Mouse (Mus musculus) lung, embryonic 14.5 days (tissue): ENCODE results near the gene Bckdha. TPM values are rescaled to one million over a fixed set of nuclear protein-coding genes. Genes with fewer than 3 reads are reported as not detected.

Source experiments
- ATAC-seq: fragments of 200-750 bp; cut with Nextera tagmentation; 2 replicates; pipeline ENCODE4 v1.8.0; 2017; ENCODE audit warnings: mild to moderate bottlenecking, moderate TSS enrichment, moderate library complexity; ENCODE audit not compliant: insufficient read depth
- DNase-seq: peaks from one replicate; pipeline ENCODE4 v3.0.0-alpha.2; 2015
- H3K27ac ChIP-seq: fragments of 300-500 bp; sonication (generic); 2 replicates; pipeline ENCODE4 v1.5.1; 2014; ENCODE audit warnings: low read depth, mild to moderate bottlenecking, moderate library complexity
- H3K27me3 ChIP-seq: fragments of 300-500 bp; sonication (generic); 2 replicates; pipeline ENCODE4 v1.6.1; 2014; ENCODE audit warnings: low read length, control low read depth; ENCODE audit not compliant: insufficient read depth
- H3K36me3 ChIP-seq: fragments of 300-500 bp; sonication (generic); 2 replicates; pipeline ENCODE4 v1.6.1; 2014; ENCODE audit warnings: control low read depth; ENCODE audit not compliant: insufficient read depth
- H3K4me1 ChIP-seq: fragments of 300-500 bp; sonication (generic); 2 replicates; pipeline ENCODE4 v1.6.1; 2014; ENCODE audit warnings: antibody characterized with exemption, control low read depth; ENCODE audit not compliant: insufficient read depth
- H3K4me2 ChIP-seq: fragments of 300-500 bp; sonication (generic); 2 replicates; pipeline ENCODE4 v1.6.1; 2014; ENCODE audit warnings: mild to moderate bottlenecking
- H3K4me3 ChIP-seq: fragments of 300-500 bp; sonication (generic); 2 replicates; pipeline ENCODE4 v1.5.1; 2014; ENCODE audit warnings: low read depth, low read length
- H3K9ac ChIP-seq: fragments of 300-500 bp; sonication (generic); 2 replicates; pipeline ENCODE4 v1.6.1; 2014
- H3K9me3 ChIP-seq: fragments of 300-500 bp; sonication (generic); 2 replicates; pipeline ENCODE4 v1.6.1; 2016; ENCODE audit warnings: low read depth, low read length, control low read depth
- CTCF ChIP-seq: IDR thresholded peaks from 2 replicates; pipeline ENCODE4 v1.5.1; 2016; ENCODE audit warnings: antibody characterized with exemption, low read depth
- WGBS: fragments of 180-500 bp; shearing (Covaris S2); extraction: QIAGEN DNeasy Blood & Tissue Kit; methylation state at CpG from one replicate; pipeline ENCODE4 v1.1.7; 2014; 5-methylcytosine and 5-hydroxymethylcytosine counted together
- polyA plus RNA-seq: library from polyadenylated mRNA; unstranded; fragments of >200 nt; fragmentation: Nextera tagmentation; extraction: Ambion mirVana; gene quantifications from 2 replicates; pipeline ENCODE4 v1.2.1, GENCODE M21; 2014

The Bckdha gene
- polyA plus RNA-seq, 1 experiment from 2014 or later, result 42.1 TPM

DNA sequence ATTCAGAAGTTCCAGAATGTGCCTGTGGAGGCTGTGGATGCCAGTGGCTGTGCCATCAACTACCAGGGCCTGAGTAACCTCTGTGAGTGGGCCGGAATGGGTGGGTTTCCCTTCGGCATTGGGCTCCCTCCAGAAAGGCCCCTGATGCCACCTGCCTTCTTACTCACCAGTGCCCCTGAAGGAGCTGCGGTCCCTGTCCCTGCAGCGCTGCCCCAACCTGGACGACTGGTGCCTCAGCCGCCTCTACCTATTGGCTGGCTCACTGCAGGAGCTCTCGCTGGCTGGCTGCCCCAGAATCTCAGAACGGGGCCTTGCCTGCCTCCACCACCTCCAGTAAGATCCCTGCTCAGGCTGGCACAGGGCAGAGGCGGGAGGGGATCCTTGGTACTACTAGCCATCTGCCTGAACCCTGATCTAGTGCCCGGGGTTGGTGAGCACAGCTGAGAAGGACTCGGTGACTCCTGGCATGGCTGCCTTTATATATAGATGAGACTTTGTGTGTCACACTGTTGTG, 34.9 kb downstream of the Bckdha start:
- ATAC-seq, result no peak
- no peak overlapping the region for H3K27ac ChIP-seq
- no peak overlapping the region for H3K4me2 ChIP-seq
- no peak overlapping the region for H3K4me3 ChIP-seq
- DNase-seq, result no peak
- no peak overlapping the region for H3K9ac ChIP-seq
- H3K27me3 ChIP-seq, result no peaks in the 10 kb centered on the region
- 87% methylated on average over 11 of the region's 11 CpGs for WGBS
- H3K4me1 ChIP-seq, result peaks cover 12% of the 10 kb centered on the region; the same call in 1 of the 2 replicates
- H3K9me3 ChIP-seq, result no peaks in the 10 kb centered on the region
- H3K36me3 ChIP-seq, result peaks cover 36% of the 10 kb centered on the region
- TF ChIP-seq CTCF, result no peak

- 91% methylated on average over 11 of the region's 11 CpGs for WGBS
- no peak overlapping the region for H3K4me3 ChIP-seq
- no peaks in the 10 kb centered on the region for H3K9me3 ChIP-seq
- no peak overlapping the region for H3K4me2 ChIP-seq
- no peak for ATAC-seq
- H3K36me3 ChIP-seq, result peaks cover 36% of the 10 kb centered on the region
- no peak for TF ChIP-seq CTCF
- H3K27ac ChIP-seq, result no peak overlapping the region
- no peak overlapping the region for H3K9ac ChIP-seq
- DNase-seq, result no peak
- no peaks in the 10 kb centered on the region for H3K4me1 ChIP-seq
- H3K27me3 ChIP-seq, result no peaks in the 10 kb centered on the region
Measured at GRCm38 (mm10) chr7:25620751-25621150, 38.0 kb downstream of the Bckdha start.

DNA sequence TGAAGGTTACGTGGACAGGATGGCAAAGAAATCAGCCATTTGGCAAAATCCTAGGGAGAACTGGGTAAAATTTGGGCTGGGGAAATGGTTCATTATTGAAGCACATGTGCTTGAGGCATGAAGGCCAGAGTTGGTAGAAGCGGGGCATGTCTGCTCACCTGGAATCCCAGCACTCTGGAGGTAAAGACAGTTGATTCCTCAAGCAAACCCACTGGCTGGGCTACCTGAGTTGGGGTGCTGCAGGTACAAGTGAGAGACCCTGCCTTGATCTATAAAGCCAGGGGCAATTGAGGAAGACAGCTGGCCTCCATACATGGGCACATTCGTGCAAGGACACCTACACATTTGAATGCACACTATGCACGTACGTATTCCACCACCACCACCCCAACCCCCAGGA, 38.7 kb downstream of the Bckdha start:
- Histone ChIP-seq H3K9ac (0 out of 2 replicates have a peak overlapping the region, but pooled peaks have one; percentile 55), H3K27me3 (peaks cover 2% of the 10 kb centered on the region; the same call in 1 of the 2 replicates), H3K4me1 (no peaks in the 10 kb centered on the region), H3K9me3 (no peaks in the 10 kb centered on the region), H3K4me2 (peak overlapping the region; percentile 69), H3K4me3 (peak overlapping the region; percentile 57), H3K36me3 (peaks cover 32% of the 10 kb centered on the region), H3K27ac (no peak overlapping the region)
- 92% methylated on average over 5 of the region's 5 CpGs for WGBS
- TF ChIP-seq CTCF, result no peak
- ATAC-seq (no peak), DNase-seq (no peak)

- Histone ChIP-seq H3K4me2 (peak overlapping the region; percentile 69), H3K4me1 (no peaks in the 10 kb centered on the region), H3K27ac (no peak overlapping the region), H3K9me3 (no peaks in the 10 kb centered on the region), H3K4me3 (peak overlapping the region; percentile 57), H3K27me3 (peaks cover 2% of the 10 kb centered on the region; the same call in 1 of the 2 replicates), H3K9ac (peak overlapping the region; percentile 55), H3K36me3 (peaks cover 28% of the 10 kb centered on the region)
- WGBS, result 14% methylated on average over 5 of the region's 5 CpGs
- TF ChIP-seq CTCF, result no peak
- DNase-seq (no peak), ATAC-seq (no peak)
Measured at GRCm38 (mm10) chr7:25619722-25619991, 39.1 kb downstream of the Bckdha start.

DNA sequence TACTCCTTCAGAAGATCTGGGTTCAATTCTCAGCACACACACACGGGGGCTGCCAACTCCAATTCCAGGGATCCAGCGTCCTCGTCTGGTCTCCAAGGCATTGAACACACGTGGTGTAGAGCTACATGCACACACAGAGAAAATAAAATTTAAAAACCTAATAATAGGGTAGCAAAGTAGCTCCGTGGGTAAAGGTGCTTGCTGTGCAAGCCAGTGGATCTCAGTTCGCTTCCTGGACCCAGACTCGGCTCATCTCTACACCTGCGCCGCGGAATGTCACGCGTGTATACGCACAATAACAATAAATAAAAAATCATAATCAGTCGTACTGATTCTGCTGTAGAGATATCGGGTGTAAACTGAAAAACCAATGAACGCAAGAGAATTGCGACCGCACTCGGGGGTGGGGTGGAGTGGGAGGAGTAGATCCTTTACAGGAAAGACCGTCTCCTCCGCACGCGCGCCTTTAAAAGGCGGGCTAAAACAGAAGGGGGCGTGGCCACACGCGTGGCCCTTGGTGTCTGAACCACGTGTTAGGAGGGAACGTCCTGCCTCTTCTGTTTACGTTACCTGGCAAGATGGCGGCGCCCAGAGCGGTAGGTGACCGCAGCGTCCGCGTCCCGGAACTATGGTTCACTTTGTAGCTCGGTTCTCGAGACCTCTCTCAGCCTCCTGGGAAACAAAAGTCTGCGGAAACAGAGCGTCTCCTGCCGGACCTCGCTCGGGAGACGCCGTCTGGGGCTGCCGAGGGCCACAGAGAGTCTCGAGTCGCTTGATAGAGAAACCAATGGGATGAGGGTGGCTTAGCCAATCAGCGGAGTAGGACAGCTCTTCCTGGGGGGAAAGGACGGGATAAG, 39.7 kb downstream of the Bckdha start, which contains the start of gene Dmac2:
Dmac2 (plus strand) TSS at position 550 of the 857 bp plus-strand sequence.
- no peaks in the 10 kb centered on the region for H3K4me1 ChIP-seq
- peak within 1 kb of the TSS; percentile 69 for H3K4me2 ChIP-seq
- 1% methylated on average over 53 of the region's 53 CpGs for WGBS
- peak within 1 kb of the TSS; percentile 55 for H3K9ac ChIP-seq
- H3K36me3 ChIP-seq, result peaks cover 22% of the 10 kb centered on the region
- ATAC-seq (peak; percentile 93), DNase-seq (peak; percentile 96)
- H3K9me3 ChIP-seq, result no peaks in the 10 kb centered on the region
- peaks cover 2% of the 10 kb centered on the region; the same call in 1 of the 2 replicates for H3K27me3 ChIP-seq
- H3K4me3 ChIP-seq, result peak within 1 kb of the TSS; percentile 57
- no peak for TF ChIP-seq CTCF
- no peak within 1 kb of the TSS for H3K27ac ChIP-seq

GRCm38 (mm10) chr7:25617376-25618160, 41.2 kb downstream of the Bckdha start:
- no peak for DNase-seq
- no peak overlapping the region for H3K9ac ChIP-seq
- ATAC-seq, result no peak
- 81% methylated on average over 10 of the region's 10 CpGs for whole genome bisulfite sequencing
- H3K36me3 ChIP-seq, result peaks cover 12% of the 10 kb centered on the region
- H3K4me1 ChIP-seq, result no peaks in the 10 kb centered on the region
- peaks cover 2% of the 10 kb centered on the region; the same call in 1 of the 2 replicates for H3K27me3 ChIP-seq
- no peaks in the 10 kb centered on the region for H3K9me3 ChIP-seq
- TF ChIP-seq CTCF, result no peak
- H3K27ac ChIP-seq, result no peak overlapping the region
- H3K4me2 ChIP-seq, result no peak overlapping the region
- H3K4me3 ChIP-seq, result no peak overlapping the region

- no peaks in the 10 kb centered on the region for H3K9me3 ChIP-seq
- DNase-seq (no peak), ATAC-seq (no peak)
- no peak within 1 kb of the TSS for H3K9ac ChIP-seq
- no peak for TF ChIP-seq CTCF
- 78% methylated on average over 5 of the region's 5 CpGs for WGBS
- H3K27ac ChIP-seq, result no peak within 1 kb of the TSS
- no peaks in the 10 kb centered on the region for H3K4me1 ChIP-seq
- no peak within 1 kb of the TSS for H3K4me2 ChIP-seq
- H3K4me3 ChIP-seq, result no peak within 1 kb of the TSS
- no peaks in the 10 kb centered on the region for H3K36me3 ChIP-seq
- H3K27me3 ChIP-seq, result peaks cover 2% of the 10 kb centered on the region; the same call in 1 of the 2 replicates
Measured at GRCm38 (mm10) chr7:25615706-25616011, 43.1 kb downstream of the Bckdha start, which contains the start of gene Erich4. Gene Erich4, minus strand, starts transcription at chr7:25615892.
